Mouse (Mus musculus) olfactory bulb, adult 2 months (tissue): Measurements from ENCODE around the gene Dot1l.

Source experiments
- CTCF ChIP-seq: fragments of 200-500 bp; IDR thresholded peaks from 2 replicates; pipeline ENCODE4 v1.5.1; 2012; ENCODE audit warnings: low read depth, mild to moderate bottlenecking, low read length, moderate library complexity; ENCODE audit not compliant: insufficient read depth
- POLR2A ChIP-seq: fragments of 200-500 bp; IDR thresholded peaks from 2 replicates; pipeline ENCODE4 v1.6.1; 2012; ENCODE audit warnings: mild to moderate bottlenecking, low read depth, low read length, moderate library complexity; ENCODE audit not compliant: insufficient read depth

GRCm38 (mm10) chr10:80793803-80794202 lies 38.8 kb downstream of the Dot1l start:
- TF ChIP-seq POLR2A = no peak
- no peak for TF ChIP-seq CTCF
